Mouse (Mus musculus) hindbrain, embryonic 15.5 days (tissue): Measurements from ENCODE around the gene Pus7l. TPM values are rescaled to one million over a fixed set of nuclear protein-coding genes. Genes with fewer than 3 reads are reported as not detected.

Experiments used
- ATAC-seq: fragments of 200-750 bp; cut with Nextera tagmentation; 2 replicates; pipeline ENCODE4 v1.8.0; 2017; ENCODE audit warnings: low read depth, moderate number of reproducible peaks, moderate TSS enrichment; ENCODE audit not compliant: low FRiP score
- H3K27ac ChIP-seq: fragments of 300-500 bp; sonication (generic); replicated peaks from 2 replicates; pipeline ENCODE4 v1.5.1; 2015; ENCODE audit warnings: mild to moderate bottlenecking, inconsistent platforms
- H3K27me3 ChIP-seq: fragments of 300-500 bp; sonication (generic); 2 replicates; pipeline ENCODE4 v1.6.1; 2015; ENCODE audit warnings: control low read depth, inconsistent platforms
- H3K36me3 ChIP-seq: fragments of 300-500 bp; sonication (generic); 2 replicates; pipeline ENCODE4 v1.6.1; 2015; ENCODE audit warnings: control low read depth, inconsistent platforms
- H3K4me1 ChIP-seq: fragments of 300-500 bp; sonication (generic); replicated peaks from 2 replicates; pipeline ENCODE4 v1.6.1; 2015; ENCODE audit warnings: control low read depth, inconsistent platforms
- H3K4me2 ChIP-seq: fragments of 300-500 bp; sonication (generic); 2 replicates; pipeline ENCODE4 v1.6.1; 2015; ENCODE audit warnings: moderate library complexity, mild to moderate bottlenecking, inconsistent platforms
- H3K4me3 ChIP-seq: fragments of 300-500 bp; sonication (generic); 2 replicates; pipeline ENCODE4 v1.5.1; 2015; ENCODE audit warnings: mild to moderate bottlenecking, inconsistent platforms
- H3K9ac ChIP-seq: fragments of 300-500 bp; sonication (generic); 2 replicates; pipeline ENCODE4 v1.6.1; 2015; ENCODE audit warnings: inconsistent platforms
- H3K9me3 ChIP-seq: fragments of 300-500 bp; sonication (generic); 2 replicates; pipeline ENCODE4 v1.6.1; 2016; ENCODE audit warnings: control low read depth, inconsistent platforms
- WGBS: fragments of 180-500 bp; shearing (Covaris S2); methylation state at CpG from one replicate; pipeline ENCODE4 v1.1.7; 2015; 5-methylcytosine and 5-hydroxymethylcytosine counted together
- polyA plus RNA-seq: library from polyadenylated mRNA; unstranded; fragments of >200 nt; fragmentation: Nextera tagmentation; extraction: Ambion mirVana; gene quantifications from 2 replicates; pipeline ENCODE4 v1.2.1, GENCODE M21; 2015

Gene Pus7l
- 5.8 and 6.2 TPM in 2 replicates for polyA plus RNA-seq

DNA sequence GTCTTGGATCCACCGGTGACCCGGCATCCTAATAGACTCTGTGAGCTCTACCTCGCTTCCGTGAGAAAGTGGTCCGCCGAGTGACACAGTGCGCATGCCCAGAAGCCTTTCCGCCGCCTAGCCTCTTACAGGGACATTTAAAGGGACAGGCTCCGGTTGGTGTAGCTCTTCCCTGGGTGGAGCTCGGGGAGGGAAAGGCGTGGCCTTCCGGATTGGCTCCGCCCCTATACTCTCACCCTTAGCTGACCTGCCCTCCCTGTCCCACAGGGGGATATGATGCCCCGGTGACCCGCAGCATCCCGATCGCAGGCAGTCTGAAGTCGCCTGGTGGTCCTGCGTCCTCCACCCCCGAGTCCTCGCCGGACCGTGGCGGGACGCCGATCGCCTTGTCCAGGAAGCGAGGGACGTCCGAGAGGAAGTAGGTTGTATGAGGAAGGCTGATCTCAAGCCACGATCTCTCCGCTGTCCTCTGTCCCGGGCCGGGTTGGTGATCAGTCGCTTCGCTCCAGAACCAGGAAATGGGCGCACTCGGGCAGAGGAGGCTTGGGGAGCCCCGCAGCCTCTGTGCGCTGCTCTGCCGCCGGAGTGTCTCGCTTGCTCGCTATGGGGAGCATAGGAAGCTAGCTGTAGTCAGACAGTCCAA is at the start of gene Pus7l, which contains the start of gene Irak4:
Pus7l (minus strand) TSS at position 139 of the 643 bp plus-strand sequence.
Irak4 (plus strand) TSS at position 235 of the 643 bp plus-strand sequence.
- Histone ChIP-seq H3K4me3 (peak within 1 kb of the TSS; percentile 87), H3K36me3 (no peaks in the 10 kb centered on the region), H3K4me1 (peaks cover 12% of the 10 kb centered on the region; the same call in 1 of the 2 replicates), H3K9me3 (no peaks in the 10 kb centered on the region), H3K27me3 (no peaks in the 10 kb centered on the region), H3K4me2 (peak within 1 kb of the TSS; percentile 81), H3K27ac (peak within 1 kb of the TSS; percentile 74), H3K9ac (peak within 1 kb of the TSS; percentile 52)
- peak; percentile 98 for ATAC-seq
- WGBS: under 1% methylated on average over 45 of the region's 45 CpGs

DNA sequence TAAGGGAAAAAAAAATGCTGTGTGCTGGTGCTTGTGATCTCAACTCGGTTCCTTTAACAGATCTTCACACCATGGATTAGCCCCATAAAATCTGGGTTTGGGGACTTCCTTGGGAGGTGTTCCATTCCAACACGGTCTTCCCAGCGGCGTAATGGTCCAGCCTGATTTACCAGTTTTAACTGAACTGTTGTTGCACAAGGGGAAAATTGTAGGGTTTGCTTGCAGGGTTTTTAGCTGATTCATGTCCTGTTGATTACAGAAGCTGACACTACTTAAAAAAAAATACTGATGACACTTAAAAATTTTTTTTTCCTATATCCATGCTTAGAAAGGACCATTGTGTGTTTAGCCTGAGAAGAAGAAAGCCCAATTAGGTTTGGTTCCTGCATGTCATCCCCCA is 48.0 kb upstream of the Pus7l start:
- Histone ChIP-seq H3K4me2 (no peak overlapping the region), H3K36me3 (no peaks in the 10 kb centered on the region), H3K4me1 (peaks cover 19% of the 10 kb centered on the region), H3K27me3 (no peaks in the 10 kb centered on the region), H3K4me3 (no peak overlapping the region), H3K9ac (no peak overlapping the region), H3K27ac (no peak overlapping the region), H3K9me3 (no peaks in the 10 kb centered on the region)
- no peak for ATAC-seq
- WGBS: 94% methylated on average over 4 of the region's 4 CpGs

DNA sequence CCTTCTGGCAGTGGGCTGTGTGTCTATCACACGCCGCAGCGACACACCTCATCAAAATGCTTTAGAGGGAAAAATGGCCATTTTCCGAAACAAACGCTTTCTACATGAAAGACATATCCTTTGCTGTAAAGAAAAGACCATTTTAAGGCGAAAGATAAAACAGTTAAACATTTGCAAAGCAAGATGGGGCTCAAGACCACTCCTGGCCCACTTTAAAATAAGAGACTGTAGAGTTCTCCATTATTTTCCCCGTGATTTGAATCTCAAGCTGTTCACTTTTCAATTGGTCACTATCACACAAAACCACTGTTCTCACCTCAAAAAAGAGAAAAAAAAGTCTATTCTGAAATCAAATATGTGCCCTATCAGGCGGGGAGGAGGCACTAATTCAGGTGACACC is 46.7 kb upstream of the Pus7l start:
- H3K9me3 ChIP-seq: no peaks in the 10 kb centered on the region
- ATAC-seq: peak; percentile 40
- peak overlapping the region; percentile 60 for H3K27ac ChIP-seq
- WGBS: 12% methylated on average over 8 of the region's 8 CpGs
- peaks cover 19% of the 10 kb centered on the region for H3K4me1 ChIP-seq
- H3K36me3 ChIP-seq: peaks cover 6% of the 10 kb centered on the region
- peak overlapping the region; percentile 53 for H3K4me2 ChIP-seq
- peak overlapping the region; percentile 28 for H3K9ac ChIP-seq
- peak overlapping the region; percentile 61 for H3K4me3 ChIP-seq
- H3K27me3 ChIP-seq: no peaks in the 10 kb centered on the region

DNA sequence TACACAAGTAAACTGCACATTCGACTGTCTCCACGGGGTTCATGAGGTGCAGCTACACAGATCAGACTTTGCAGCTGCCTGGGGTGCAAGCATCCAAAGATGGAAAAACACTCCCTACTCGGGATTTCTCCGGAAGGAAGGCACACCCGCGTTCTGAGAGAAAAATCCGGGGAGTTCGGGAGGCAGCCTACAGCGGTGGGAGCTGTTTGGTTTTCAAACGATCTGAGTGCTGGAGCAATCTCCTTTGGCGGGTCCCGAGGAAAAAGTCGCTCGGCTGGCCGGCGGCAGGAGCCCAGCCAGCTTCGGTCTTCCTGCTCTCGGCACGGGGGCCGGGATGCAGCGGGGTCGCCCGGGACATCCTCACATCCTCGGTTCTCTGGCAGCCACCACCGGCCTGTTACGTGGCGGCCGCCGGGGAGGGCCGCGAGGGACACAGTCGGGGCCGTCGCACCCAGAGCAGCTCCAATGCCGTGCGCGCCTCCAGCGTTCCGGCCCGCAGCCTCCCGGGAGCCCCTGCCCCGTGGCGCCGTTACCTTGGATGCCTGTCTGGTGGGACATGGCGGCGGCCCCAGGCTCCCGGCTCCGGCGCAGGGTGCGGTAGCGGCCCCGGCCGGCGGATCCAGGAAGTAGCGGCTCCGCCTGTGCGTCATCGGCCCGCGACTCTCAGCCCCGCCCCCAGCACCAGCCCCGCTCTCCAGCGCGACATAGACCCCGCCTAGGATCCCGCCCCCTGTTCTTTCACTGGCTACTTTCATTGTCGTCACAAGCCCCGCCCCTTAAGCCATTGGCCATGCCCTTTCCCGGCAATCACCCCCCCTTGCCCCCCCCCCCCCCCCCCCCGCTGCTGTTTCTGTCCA is 46.1 kb upstream of the Pus7l start, which contains the start of gene Twf1:
Twf1 (minus strand) TSS at position 671 of the 857 bp plus-strand sequence.
- H3K4me1 ChIP-seq: peaks cover 19% of the 10 kb centered on the region
- WGBS: under 1% methylated on average over 68 of the region's 70 CpGs
- no peaks in the 10 kb centered on the region for H3K27me3 ChIP-seq
- H3K27ac ChIP-seq: peak within 1 kb of the TSS; percentile 82
- peak; percentile 99 for ATAC-seq
- H3K9me3 ChIP-seq: no peaks in the 10 kb centered on the region
- peak within 1 kb of the TSS; percentile 61 for H3K4me3 ChIP-seq
- peaks cover 13% of the 10 kb centered on the region for H3K36me3 ChIP-seq
- H3K9ac ChIP-seq: peak within 1 kb of the TSS; percentile 76
- peak within 1 kb of the TSS; percentile 71 for H3K4me2 ChIP-seq

DNA sequence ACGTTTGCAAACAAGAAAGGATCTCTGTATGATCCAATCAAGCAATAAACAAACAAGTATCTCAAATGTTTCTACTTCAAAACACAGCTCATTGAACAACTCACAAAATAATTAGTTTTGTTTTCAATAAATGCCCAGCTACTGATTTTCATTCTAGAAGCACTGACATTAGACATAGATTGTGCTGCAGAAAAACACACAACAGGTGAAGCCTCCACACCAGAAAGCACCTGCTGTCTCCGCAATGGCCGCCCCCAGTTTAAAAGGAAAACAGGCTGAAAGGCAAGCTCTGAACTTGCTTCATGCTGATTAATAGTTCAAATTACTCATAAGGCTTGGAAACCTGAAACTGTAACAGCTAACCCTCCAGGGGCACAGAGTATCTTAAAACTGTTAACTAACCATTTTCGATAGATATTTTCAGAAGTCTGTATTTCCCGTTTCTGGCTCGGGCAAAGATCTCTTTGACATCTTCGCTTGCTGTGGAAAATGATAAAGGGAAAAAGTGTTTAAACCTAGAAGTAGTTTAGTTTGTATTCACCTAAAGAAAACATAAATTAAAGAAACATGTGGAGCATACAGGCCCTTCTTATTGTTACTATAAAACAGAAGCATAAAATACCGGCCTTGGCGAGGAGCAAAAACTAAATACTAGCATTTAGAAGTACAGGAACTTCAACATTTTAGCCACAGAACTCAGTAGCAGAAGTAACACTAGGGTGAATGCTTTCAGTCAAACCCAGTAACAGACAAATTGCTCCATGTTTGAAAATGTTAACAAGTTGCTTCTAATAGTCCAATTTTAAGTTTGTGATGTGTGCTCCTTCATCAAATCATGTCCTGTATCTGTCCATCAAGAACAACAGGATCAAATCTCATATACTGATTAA is 44.7 kb upstream of the Pus7l start:
- Histone ChIP-seq H3K9me3 (no peaks in the 10 kb centered on the region), H3K4me1 (peaks cover 19% of the 10 kb centered on the region), H3K27me3 (no peaks in the 10 kb centered on the region), H3K4me2 (peak overlapping the region; percentile 71), H3K9ac (no peak overlapping the region), H3K27ac (no peak overlapping the region), H3K36me3 (peaks cover 25% of the 10 kb centered on the region), H3K4me3 (0 out of 2 replicates have a peak overlapping the region, but pooled peaks have one; percentile 6)
- ATAC-seq: no peak
- WGBS: 89% methylated on average over 9 of the region's 9 CpGs

DNA sequence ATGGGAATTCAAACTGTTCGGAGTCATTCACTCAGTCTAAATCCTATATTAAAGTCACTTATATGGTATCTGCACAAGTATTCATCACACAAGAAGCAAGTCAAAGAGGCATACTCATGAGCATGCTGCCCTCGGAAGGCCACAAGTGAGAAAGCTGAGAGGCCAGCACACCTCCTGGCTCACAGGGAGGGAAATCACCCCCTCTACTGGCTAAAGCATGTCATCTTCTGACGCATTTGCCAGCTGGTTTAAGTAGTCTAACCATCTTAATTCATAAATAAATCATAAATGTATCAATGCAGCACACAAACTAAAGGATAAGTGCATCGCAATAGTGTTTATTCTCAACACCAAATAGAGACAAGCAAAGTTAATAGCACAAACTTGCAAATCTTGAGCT is 41.4 kb upstream of the Pus7l start:
- H3K4me1 ChIP-seq: peaks cover 16% of the 10 kb centered on the region
- H3K4me2 ChIP-seq: no peak overlapping the region
- WGBS: 82% methylated on average over 4 of the region's 4 CpGs
- H3K9me3 ChIP-seq: no peaks in the 10 kb centered on the region
- H3K4me3 ChIP-seq: no peak overlapping the region
- ATAC-seq: no peak
- H3K27me3 ChIP-seq: no peaks in the 10 kb centered on the region
- H3K36me3 ChIP-seq: peaks cover 52% of the 10 kb centered on the region
- H3K27ac ChIP-seq: no peak overlapping the region
- no peak overlapping the region for H3K9ac ChIP-seq

DNA sequence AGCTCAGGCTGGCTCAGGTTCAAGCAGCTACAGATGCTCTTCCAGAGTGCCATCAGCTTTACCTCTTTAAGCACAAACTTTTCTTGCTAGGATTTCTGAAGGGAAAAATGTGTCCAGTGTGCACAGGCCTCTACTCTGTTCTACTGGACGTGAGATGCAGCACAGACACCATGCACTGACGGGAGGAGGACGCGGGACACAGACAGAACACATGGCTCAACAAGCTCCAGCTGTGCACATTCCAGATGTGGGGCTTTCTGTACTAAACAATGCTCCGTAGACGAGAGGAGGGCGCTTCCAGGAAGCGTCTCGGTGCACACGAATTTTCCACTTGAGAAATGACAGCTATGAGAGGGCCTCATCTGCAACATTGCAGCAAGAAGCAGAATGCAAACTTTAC is 39.8 kb upstream of the Pus7l start:
- H3K4me3 ChIP-seq: no peak overlapping the region
- H3K4me2 ChIP-seq: no peak overlapping the region
- no peaks in the 10 kb centered on the region for H3K27me3 ChIP-seq
- H3K9me3 ChIP-seq: no peaks in the 10 kb centered on the region
- WGBS: 87% methylated on average over 10 of the region's 10 CpGs
- H3K27ac ChIP-seq: no peak overlapping the region
- no peak for ATAC-seq
- no peak overlapping the region for H3K9ac ChIP-seq
- peaks cover 6% of the 10 kb centered on the region for H3K4me1 ChIP-seq
- H3K36me3 ChIP-seq: peaks cover 61% of the 10 kb centered on the region

DNA sequence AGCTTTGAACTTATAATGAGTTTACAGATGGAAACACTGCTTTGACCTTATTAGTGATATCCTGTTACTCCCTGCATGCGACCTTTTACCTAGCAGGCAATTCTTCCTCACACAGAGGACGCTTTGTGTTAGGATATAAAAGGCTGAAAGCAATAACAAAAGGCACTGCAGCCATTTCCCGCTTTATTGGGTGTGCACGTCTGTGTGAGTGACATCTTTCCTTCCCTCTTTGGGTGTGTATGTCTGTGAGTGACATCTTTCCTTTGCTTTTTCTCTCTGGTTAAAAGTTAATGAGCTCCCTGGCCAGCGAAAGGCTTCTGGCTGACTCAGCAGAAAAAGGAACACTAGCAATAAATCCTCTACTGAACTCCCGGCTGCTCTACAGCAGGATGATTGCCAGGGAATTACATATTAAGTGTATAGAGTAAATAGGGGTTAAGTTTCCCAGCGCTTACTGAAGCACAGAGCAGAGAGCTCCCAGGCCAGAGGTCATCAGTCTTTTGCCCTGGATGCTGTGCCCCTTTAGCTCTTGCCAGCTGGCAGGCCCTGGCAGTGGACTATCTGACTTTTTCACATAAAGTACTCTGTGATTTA is 38.8 kb upstream of the Pus7l start:
- no peak overlapping the region for H3K4me3 ChIP-seq
- H3K4me1 ChIP-seq: no peaks in the 10 kb centered on the region
- no peaks in the 10 kb centered on the region for H3K9me3 ChIP-seq
- no peak for ATAC-seq
- H3K9ac ChIP-seq: no peak overlapping the region
- H3K36me3 ChIP-seq: peaks cover 64% of the 10 kb centered on the region
- WGBS: 47% methylated on average over 7 of the region's 7 CpGs
- no peak overlapping the region for H3K27ac ChIP-seq
- H3K27me3 ChIP-seq: no peaks in the 10 kb centered on the region
- no peak overlapping the region for H3K4me2 ChIP-seq

DNA sequence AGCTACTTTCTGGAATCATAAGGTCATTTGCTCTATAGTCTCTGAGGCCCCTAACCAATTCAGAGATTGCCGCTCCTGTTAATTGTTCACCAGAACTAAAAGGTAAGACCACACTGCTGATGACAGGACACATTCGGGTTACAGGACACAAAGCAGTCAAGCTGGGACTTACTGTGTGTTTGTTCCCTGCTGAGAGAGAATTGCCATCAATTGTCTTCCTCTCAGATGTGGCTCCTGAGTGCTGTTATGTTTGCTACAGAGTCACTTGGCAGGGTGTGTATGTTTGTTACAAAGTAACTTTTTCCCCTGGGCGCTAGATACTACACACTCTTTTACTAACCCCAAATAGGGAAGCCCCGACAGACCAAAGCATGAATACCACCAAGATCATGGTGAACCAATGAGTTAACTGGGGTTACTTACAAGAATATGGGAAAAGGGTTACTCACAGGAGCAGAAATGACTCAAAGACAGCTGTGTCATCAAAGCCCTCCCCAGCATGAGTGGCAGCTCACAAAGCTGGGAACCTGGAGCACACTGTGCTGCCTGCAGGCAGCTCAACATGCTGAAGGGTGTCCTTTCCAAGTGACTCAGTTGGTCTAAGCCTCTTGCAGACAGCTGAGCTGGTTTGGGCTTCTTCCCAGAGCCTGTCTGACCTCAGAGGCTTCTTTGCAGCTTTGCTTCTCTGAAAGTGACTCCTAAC is 31.4 kb upstream of the Pus7l start:
- 55% methylated on average over 4 of the region's 4 CpGs for WGBS
- no peaks in the 10 kb centered on the region for H3K9me3 ChIP-seq
- H3K27me3 ChIP-seq: no peaks in the 10 kb centered on the region
- no peak overlapping the region for H3K9ac ChIP-seq
- H3K27ac ChIP-seq: no peak overlapping the region
- no peak overlapping the region for H3K4me3 ChIP-seq
- H3K4me2 ChIP-seq: no peak overlapping the region
- H3K36me3 ChIP-seq: peaks cover 12% of the 10 kb centered on the region; the same call in 1 of the 2 replicates
- ATAC-seq: no peak
- H3K4me1 ChIP-seq: no peaks in the 10 kb centered on the region

DNA sequence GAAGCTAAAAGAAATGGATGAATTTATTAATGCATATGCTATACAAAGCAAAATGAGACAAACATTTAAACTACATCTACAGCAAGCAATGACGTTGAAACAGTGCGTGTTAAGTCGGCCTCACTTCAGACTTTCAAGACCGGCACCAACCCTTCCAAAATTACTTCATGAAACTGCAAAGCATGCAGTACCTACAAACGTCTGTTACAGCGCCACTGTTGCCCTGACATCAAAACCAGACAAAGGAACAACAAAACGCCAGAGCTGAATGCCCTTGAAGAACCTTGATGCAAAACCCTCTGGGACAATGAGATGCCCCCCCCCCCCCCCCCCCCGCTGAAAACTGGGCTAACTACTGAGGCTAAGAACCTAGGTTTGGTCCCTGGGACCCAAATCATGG is 29.4 kb upstream of the Pus7l start:
- no peaks in the 10 kb centered on the region for H3K4me1 ChIP-seq
- H3K9ac ChIP-seq: no peak overlapping the region
- no peaks in the 10 kb centered on the region for H3K27me3 ChIP-seq
- 61% methylated on average over 8 of the region's 8 CpGs for WGBS
- no peaks in the 10 kb centered on the region for H3K9me3 ChIP-seq
- no peak overlapping the region for H3K4me3 ChIP-seq
- H3K27ac ChIP-seq: no peak overlapping the region
- no peak overlapping the region for H3K4me2 ChIP-seq
- H3K36me3 ChIP-seq: no peaks in the 10 kb centered on the region
- ATAC-seq: no peak

DNA sequence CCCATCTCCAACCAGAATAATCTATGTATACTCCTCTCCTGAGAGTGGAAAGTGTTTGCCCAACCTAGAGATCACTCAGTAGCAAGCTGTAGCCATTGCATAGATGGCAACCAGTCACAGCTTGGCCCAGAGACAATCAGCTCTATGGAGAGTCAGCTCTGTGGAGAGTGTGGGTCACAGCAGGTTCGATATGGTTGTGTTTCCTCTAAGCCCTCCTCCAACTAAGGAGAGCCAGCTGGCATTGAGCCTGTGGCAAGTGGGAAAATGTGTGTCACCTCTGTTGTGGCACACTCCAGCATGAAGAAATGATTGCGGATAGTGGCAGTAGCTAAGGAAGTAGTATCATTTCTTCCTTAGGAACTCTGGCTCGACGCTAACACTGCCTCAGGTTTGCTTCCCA is 28.2 kb upstream of the Pus7l start:
- no peaks in the 10 kb centered on the region for H3K27me3 ChIP-seq
- ATAC-seq: no peak
- H3K27ac ChIP-seq: no peak overlapping the region
- WGBS: 76% methylated on average over 4 of the region's 4 CpGs
- H3K36me3 ChIP-seq: no peaks in the 10 kb centered on the region
- no peak overlapping the region for H3K9ac ChIP-seq
- no peaks in the 10 kb centered on the region for H3K9me3 ChIP-seq
- H3K4me3 ChIP-seq: no peak overlapping the region
- no peak overlapping the region for H3K4me2 ChIP-seq
- no peaks in the 10 kb centered on the region for H3K4me1 ChIP-seq
